Mouse (Mus musculus) bone marrow macrophage, adult 2 months (primary cell): Measurements from ENCODE around the gene Sytl3.

Source experiments
- CTCF ChIP-seq: IDR thresholded peaks from 2 replicates; pipeline ENCODE4 v1.5.1; 2012; ENCODE audit warnings: low read depth, mild to moderate bottlenecking, low read length, moderate library complexity
- POLR2A ChIP-seq: IDR thresholded peaks from 2 replicates; pipeline ENCODE4 v1.6.1; 2012; ENCODE audit warnings: mild to moderate bottlenecking, low read depth, low read length, borderline replicate concordance

DNA sequence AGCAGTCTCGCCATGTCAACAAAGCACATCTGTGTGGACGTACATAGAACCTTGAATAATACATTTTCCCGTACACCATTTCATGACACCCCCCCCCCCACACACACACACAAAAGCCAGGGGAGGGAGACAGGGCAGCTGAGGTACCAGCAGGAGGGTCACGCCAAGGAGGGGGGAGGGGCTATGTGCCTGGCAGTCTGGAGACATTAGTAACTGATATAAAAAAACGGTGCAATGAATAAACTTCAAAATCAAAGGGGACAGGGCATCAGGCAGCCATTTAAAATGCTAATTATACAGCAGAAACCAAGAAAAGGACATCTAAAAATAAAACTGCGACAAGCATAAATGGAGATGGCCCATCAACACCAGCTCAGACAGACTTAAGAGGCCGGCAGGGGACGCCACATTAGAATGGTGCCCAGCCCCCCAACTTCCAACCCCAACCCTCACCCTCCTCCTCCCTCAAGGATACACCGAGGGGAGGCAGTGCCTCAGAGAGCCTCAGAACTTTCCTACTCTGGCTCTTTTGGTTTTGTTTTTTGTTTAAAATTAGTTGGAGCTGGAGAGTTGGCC lies 100.9 kb downstream of the Sytl3 start:
- no peak for TF ChIP-seq CTCF
- TF ChIP-seq POLR2A = no peak
